Comparison of ENCODE assay signal across 24 mouse cellular contexts in the genomic region with DNA sequence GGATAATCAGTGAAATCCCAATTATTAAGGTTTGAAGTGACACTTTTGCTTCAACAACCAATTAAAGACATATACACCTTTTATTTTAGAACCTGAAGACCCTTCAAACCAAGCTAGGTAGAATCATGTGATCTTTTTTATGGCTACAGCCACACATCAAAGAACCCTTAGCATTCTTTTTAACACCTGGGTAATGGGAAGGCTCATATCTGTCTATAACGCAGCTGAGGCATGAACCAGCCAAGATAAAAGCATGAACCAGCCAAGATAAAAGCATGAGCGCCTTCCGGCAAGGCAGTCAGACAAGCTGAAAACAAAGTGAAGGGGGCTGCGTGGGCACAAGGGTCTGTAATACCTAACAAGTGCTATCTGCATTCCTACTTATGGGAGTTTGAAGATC. TPM values are rescaled to one million over a fixed set of nuclear protein-coding genes. Genes with fewer than 3 reads are reported as not detected.
"Had no signal": no experiment of that assay in that cellular context is flagged by ENCODE, and none has a peak within 500 bp of the region (broad histone marks: within the 10 kb centered on the region; RNA-seq: fewer than 3 reads in every experiment).

No protein-coding gene starts in this region.

- H3K4me2 ChIP-seq: kidney, embryonic 15.5 days; limb, embryonic 13.5 days; lung, embryonic 15.5 days; midbrain, embryonic 11.5 days had no signal

- H3K9me3 ChIP-seq: kidney, embryonic 15.5 days; limb, embryonic 13.5 days; lung, embryonic 15.5 days; megakaryocyte, embryonic 14.5 days had no signal

- H3K4me3 ChIP-seq: kidney, embryonic 15.5 days; left cerebral cortex, adult 2 months; limb, embryonic 13.5 days; lung, embryonic 15.5 days; megakaryocyte, embryonic 14.5 days had no signal

- DNase-seq: kidney, adult 11 months; kidney, adult 8-10 months; kidney, postnatal 10 days; kidney, postnatal 36 days; layer of hippocampus, postnatal 36 days; left cerebral cortex, postnatal 4 days; lung, postnatal 10 days; lung, postnatal 36 days; midbrain, embryonic 14.5 days; right cerebral cortex, adult 18-20 months; right cerebral cortex, postnatal 14 days; right cerebral cortex, postnatal 4 days; thymus, adult 2 months; thymus, postnatal 14 days; thymus, postnatal 4 days had no signal

- H3K27ac ChIP-seq: kidney, embryonic 15.5 days; left cerebral cortex, adult 2 months; limb, embryonic 13.5 days; lung, embryonic 15.5 days; stomach, postnatal 0 days had no signal

- H3K9ac ChIP-seq: kidney, embryonic 15.5 days; limb, embryonic 13.5 days; lung, embryonic 15.5 days had no signal

- H3K27me3 ChIP-seq: kidney, embryonic 15.5 days; limb, embryonic 13.5 days; lung, embryonic 15.5 days; megakaryocyte, embryonic 14.5 days had no signal

- H3K4me1 ChIP-seq: kidney, embryonic 15.5 days; limb, embryonic 13.5 days; lung, embryonic 15.5 days had no signal

RNA-seq across cellular contexts. Expression of a gene that starts 41.0 kb away (rescaled TPM):
- polyA plus RNA-seq: midbrain, embryonic 11.5 days; midbrain, postnatal 0 days had no signal

RNA-seq across cellular contexts. Expression of a gene that starts 41.5 kb away (rescaled TPM):
- total RNA-seq: liver, adult 2 months had no signal
- polyA plus RNA-seq: liver, adult 2 months had no signal
